Mouse (Mus musculus): Measurements from ENCODE around the gene Galntl5. TPM values are rescaled to one million over a fixed set of nuclear protein-coding genes. Genes with fewer than 3 reads are reported as not detected.
A peak's percentile ranks its signal among the peaks of the same experiment; 100 is the strongest.

Galntl5 gene
- total RNA-seq (2021) (not detected), polyA plus RNA-seq (2012; rRNA removed) (0.12 TPM in 1 of 2 replicates, not detected in the other)
- long read RNA-seq = 0 reads

DNA sequence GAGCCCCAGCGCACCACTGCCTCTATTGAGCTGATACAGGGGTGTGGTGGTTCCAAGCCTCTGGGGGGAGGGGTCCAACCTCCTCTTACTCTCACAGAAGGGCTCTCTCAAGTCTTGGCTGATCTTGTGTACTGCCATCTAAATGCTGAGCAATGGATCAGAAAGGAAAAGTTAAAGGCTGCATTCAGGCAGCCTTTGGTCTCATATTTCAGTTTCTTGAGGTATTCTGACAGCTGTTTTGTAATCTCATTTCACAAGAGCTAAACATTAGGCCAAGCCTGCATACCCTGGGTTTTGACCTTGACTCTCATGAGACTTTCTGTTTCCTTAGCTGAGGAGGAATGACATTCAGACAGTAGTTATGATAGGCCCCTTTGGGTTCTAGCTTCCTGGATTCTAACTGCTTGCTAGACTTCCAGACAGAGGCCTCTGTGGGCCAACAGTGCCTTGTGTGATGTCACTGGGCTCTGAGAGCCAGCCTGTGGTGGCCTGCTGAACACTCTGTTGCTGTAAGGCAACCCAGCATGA is at the start of gene Galntl5:
Galntl5 (plus strand) TSS at position 457 of the 528 bp plus-strand sequence.
- H3K9ac ChIP-seq (ENCODE audit: low read depth, low read length) = no peak within 1 kb of the TSS
- H3K36me3 ChIP-seq (ENCODE audit: control insufficient read depth, insufficient read depth, low read length) = no peaks in the 10 kb centered on the region
- no peak within 1 kb of the TSS for H3K27ac ChIP-seq
- WGBS = 75% methylated on average over 1 of the region's 1 CpGs
- DNase-seq = peak in 1 of 2 experiments; percentile 2
- no peaks in the 10 kb centered on the region for H3K79me2 ChIP-seq (replicated peaks; ENCODE audit: control insufficient read depth, insufficient read depth, low read length)
- intact Hi-C loops (cut with DNase I) = no loop called here
- TF ChIP-seq POLR2A (IDR thresholded peaks at IDR 0.05; ENCODE audit: insufficient read depth, low read depth, low read length) (no peak), EP300 (IDR thresholded peaks at IDR 0.05; ENCODE audit: insufficient read depth, low read depth, low read length) (no peak), CTCF (IDR thresholded peaks at IDR 0.05) (no peak)
- no peak within 1 kb of the TSS for H3K4me3 ChIP-seq
- H3K4me1 ChIP-seq (ENCODE audit: control insufficient read depth, insufficient read depth, low read length) = no peaks in the 10 kb centered on the region
- no peaks in the 10 kb centered on the region for H3K27me3 ChIP-seq (ENCODE audit: control insufficient read depth, insufficient read depth, low read length)

- 77% methylated on average over 7 of the region's 7 CpGs for WGBS
- H3K4me3 ChIP-seq = no peak overlapping the region
- intact Hi-C loops (cut with DNase I) = no loop called here
- no peaks in the 10 kb centered on the region for H3K27me3 ChIP-seq (ENCODE audit: control insufficient read depth, insufficient read depth, low read length)
- no peaks in the 10 kb centered on the region for H3K36me3 ChIP-seq (ENCODE audit: control insufficient read depth, insufficient read depth, low read length)
- no peak overlapping the region for H3K27ac ChIP-seq
- no peaks in the 10 kb centered on the region for H3K79me2 ChIP-seq (replicated peaks; ENCODE audit: control insufficient read depth, insufficient read depth, low read length)
- DNase-seq = no peak
- TF ChIP-seq POLR2A (IDR thresholded peaks at IDR 0.05; ENCODE audit: insufficient read depth, low read depth, low read length) (no peak), EP300 (IDR thresholded peaks at IDR 0.05; ENCODE audit: insufficient read depth, low read depth, low read length) (no peak), CTCF (IDR thresholded peaks at IDR 0.05) (no peak)
- H3K4me1 ChIP-seq (ENCODE audit: control insufficient read depth, insufficient read depth, low read length) = no peaks in the 10 kb centered on the region
- H3K9ac ChIP-seq (ENCODE audit: low read depth, low read length) = no peak overlapping the region
Observed at GRCm38 (mm10) chr5:25146705-25147104, 34.6 kb upstream of the Galntl5 start.

DNA sequence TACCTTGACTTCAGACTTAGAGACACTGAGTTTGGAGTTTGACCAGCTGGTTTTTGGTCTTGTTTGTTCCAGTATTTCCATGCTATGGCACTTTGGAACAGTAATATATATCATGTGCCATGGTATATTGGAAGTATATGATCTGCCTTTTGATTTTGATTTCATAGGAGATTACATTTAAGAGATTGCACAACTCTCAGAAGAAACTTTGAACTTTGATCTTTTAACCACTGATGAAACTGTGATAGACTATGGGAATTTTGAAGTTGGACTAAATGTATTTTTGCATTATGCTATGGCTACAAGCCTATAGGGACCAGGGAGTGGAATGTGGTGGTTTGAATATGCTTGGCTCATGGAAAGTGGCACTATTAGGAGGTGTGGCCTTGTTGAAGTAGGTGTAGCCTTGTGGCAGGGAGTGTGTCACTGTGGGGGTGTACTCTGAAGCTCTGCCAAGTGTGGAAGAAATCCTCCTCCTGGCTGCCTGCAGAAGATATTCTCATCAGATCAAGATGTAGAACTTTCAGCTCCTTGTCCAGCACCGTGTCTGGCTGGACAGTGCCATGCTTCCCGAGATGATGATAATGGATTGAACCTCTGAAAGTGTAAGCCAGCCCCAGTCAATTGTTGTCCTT is 31.8 kb upstream of the Galntl5 start:
- Histone ChIP-seq H3K36me3 (ENCODE audit: control insufficient read depth, insufficient read depth, low read length) (no peaks in the 10 kb centered on the region), H3K27ac (no peak overlapping the region), H3K9ac (ENCODE audit: low read depth, low read length) (no peak overlapping the region), H3K27me3 (ENCODE audit: control insufficient read depth, insufficient read depth, low read length) (no peaks in the 10 kb centered on the region), H3K79me2 (replicated peaks; ENCODE audit: control insufficient read depth, insufficient read depth, low read length) (no peaks in the 10 kb centered on the region), H3K4me1 (ENCODE audit: control insufficient read depth, insufficient read depth, low read length) (no peaks in the 10 kb centered on the region), H3K4me3 (no peak overlapping the region)
- WGBS = 44% methylated on average over 2 of the region's 2 CpGs
- no peak for DNase-seq
- TF ChIP-seq EP300 (IDR thresholded peaks at IDR 0.05; ENCODE audit: insufficient read depth, low read depth, low read length) (no peak), CTCF (IDR thresholded peaks at IDR 0.05) (no peak), POLR2A (IDR thresholded peaks at IDR 0.05; ENCODE audit: insufficient read depth, low read depth, low read length) (no peak)
- intact Hi-C loops (cut with DNase I) = no loop called here

- Histone ChIP-seq H3K9ac (ENCODE audit: low read depth, low read length) (no peak overlapping the region), H3K27ac (no peak overlapping the region), H3K4me3 (no peak overlapping the region), H3K79me2 (replicated peaks; ENCODE audit: control insufficient read depth, insufficient read depth, low read length) (no peaks in the 10 kb centered on the region), H3K27me3 (ENCODE audit: control insufficient read depth, insufficient read depth, low read length) (no peaks in the 10 kb centered on the region), H3K36me3 (ENCODE audit: control insufficient read depth, insufficient read depth, low read length) (no peaks in the 10 kb centered on the region), H3K4me1 (ENCODE audit: control insufficient read depth, insufficient read depth, low read length) (no peaks in the 10 kb centered on the region)
- DNase-seq = no peak
- intact Hi-C loops (cut with DNase I) = no loop called here
- TF ChIP-seq CTCF (IDR thresholded peaks at IDR 0.05) (no peak), POLR2A (IDR thresholded peaks at IDR 0.05; ENCODE audit: insufficient read depth, low read depth, low read length) (no peak), EP300 (IDR thresholded peaks at IDR 0.05; ENCODE audit: insufficient read depth, low read depth, low read length) (no peak)
- 64% methylated on average over 2 of the region's 2 CpGs for WGBS
Observed at GRCm38 (mm10) chr5:25153491-25153890, 27.8 kb upstream of the Galntl5 start.

DNA sequence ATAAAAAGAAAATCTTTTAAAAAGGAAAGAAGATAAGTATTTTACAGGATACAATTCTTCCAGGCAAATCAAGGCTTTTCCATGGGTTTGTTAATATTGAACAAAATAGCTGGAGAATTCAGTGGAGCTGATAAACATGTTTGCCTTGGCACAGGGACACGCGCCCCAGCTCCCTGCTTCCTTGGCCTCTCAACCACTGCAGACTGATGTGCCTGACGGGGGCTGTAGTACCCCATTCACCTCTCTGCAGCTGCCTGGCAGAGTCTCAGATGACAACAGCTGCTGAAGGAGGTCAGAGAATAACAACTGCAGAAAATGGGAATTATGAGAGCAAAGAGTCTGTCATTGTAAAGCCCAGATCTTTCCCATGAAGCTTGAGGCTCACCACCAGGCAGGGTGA is 27.3 kb upstream of the Galntl5 start:
- no peak for TF ChIP-seq EP300 (IDR thresholded peaks at IDR 0.05; ENCODE audit: insufficient read depth, low read depth, low read length)
- no peak for TF ChIP-seq POLR2A (IDR thresholded peaks at IDR 0.05; ENCODE audit: insufficient read depth, low read depth, low read length)
- TF ChIP-seq CTCF (IDR thresholded peaks at IDR 0.05) = no peak
- Histone ChIP-seq H3K9ac (ENCODE audit: low read depth, low read length) (no peak overlapping the region), H3K36me3 (ENCODE audit: control insufficient read depth, insufficient read depth, low read length) (no peaks in the 10 kb centered on the region), H3K79me2 (replicated peaks; ENCODE audit: control insufficient read depth, insufficient read depth, low read length) (no peaks in the 10 kb centered on the region), H3K27ac (no peak overlapping the region), H3K4me3 (no peak overlapping the region), H3K27me3 (ENCODE audit: control insufficient read depth, insufficient read depth, low read length) (no peaks in the 10 kb centered on the region), H3K4me1 (ENCODE audit: control insufficient read depth, insufficient read depth, low read length) (no peaks in the 10 kb centered on the region)
- peak in 1 of 2 experiments; percentile 34 for DNase-seq
- WGBS = 51% methylated on average over 3 of the region's 3 CpGs
- intact Hi-C loops (cut with DNase I) = no loop called here

- Histone ChIP-seq H3K27ac (no peak overlapping the region), H3K4me3 (no peak overlapping the region), H3K36me3 (ENCODE audit: control insufficient read depth, insufficient read depth, low read length) (no peaks in the 10 kb centered on the region), H3K79me2 (replicated peaks; ENCODE audit: control insufficient read depth, insufficient read depth, low read length) (no peaks in the 10 kb centered on the region), H3K4me1 (ENCODE audit: control insufficient read depth, insufficient read depth, low read length) (no peaks in the 10 kb centered on the region), H3K9ac (ENCODE audit: low read depth, low read length) (no peak overlapping the region), H3K27me3 (ENCODE audit: control insufficient read depth, insufficient read depth, low read length) (no peaks in the 10 kb centered on the region)
- no peak for TF ChIP-seq CTCF (IDR thresholded peaks at IDR 0.05)
- no peak for TF ChIP-seq POLR2A (IDR thresholded peaks at IDR 0.05; ENCODE audit: insufficient read depth, low read depth, low read length)
- TF ChIP-seq EP300 (IDR thresholded peaks at IDR 0.05; ENCODE audit: insufficient read depth, low read depth, low read length) = no peak
- 85% methylated on average over 4 of the region's 4 CpGs for WGBS
- DNase-seq = no peak
- intact Hi-C loops (cut with DNase I) = no loop called here
Observed at GRCm38 (mm10) chr5:25154823-25155222, 26.4 kb upstream of the Galntl5 start.
